Mouse (Mus musculus): Measurements from ENCODE around the gene Capzb. TPM values are rescaled to one million over a fixed set of nuclear protein-coding genes. Genes with fewer than 3 reads are reported as not detected.

Gene Capzb
- polyA plus RNA-seq, 1 experiment: 130 TPM

GRCm38 (mm10) chr4:139225944-139226343 lies 33.2 kb downstream of the Capzb start:
- 95% methylated on average over 4 of the region's 4 CpGs for WGBS
- no peaks in the 10 kb centered on the region for H3K27me3 ChIP-seq (ENCODE audit: control insufficient read depth, insufficient read depth, low read length)
- no peak for DNase-seq (ENCODE audit: low read depth in 1 of 2, low spot score in 2 of 2)
- no peak overlapping the region for H3K27ac ChIP-seq (ENCODE audit: insufficient read depth, low read length)
- H3K4me3 ChIP-seq (ENCODE audit: extremely low read depth, insufficient read depth, insufficient read length): no peak overlapping the region
- TF ChIP-seq CTCF (IDR thresholded peaks at IDR 0.05; ENCODE audit: extremely low read depth, insufficient read depth, insufficient read length, insufficient replicate concordance) (no peak), POLR2A (IDR thresholded peaks at IDR 0.05; ENCODE audit: low read depth, low read length) (no peak)
- peaks cover 8% of the 10 kb centered on the region; the same call in 1 of the 2 replicates for H3K36me3 ChIP-seq (ENCODE audit: control insufficient read depth, insufficient read depth, low read length)
- peaks cover 8% of the 10 kb centered on the region; the same call in 1 of the 2 replicates for H3K4me1 ChIP-seq (ENCODE audit: control insufficient read depth, insufficient read depth, insufficient read length)

- no peak overlapping the region for H3K27ac ChIP-seq (ENCODE audit: insufficient read depth, low read length)
- no peaks in the 10 kb centered on the region for H3K27me3 ChIP-seq (ENCODE audit: control insufficient read depth, insufficient read depth, low read length)
- no peak overlapping the region for H3K4me3 ChIP-seq (ENCODE audit: extremely low read depth, insufficient read depth, insufficient read length)
- H3K4me1 ChIP-seq (ENCODE audit: control insufficient read depth, insufficient read depth, insufficient read length): peaks cover 12% of the 10 kb centered on the region; the same call in 1 of the 2 replicates
- 92% methylated on average over 13 of the region's 13 CpGs for WGBS
- no peak for TF ChIP-seq CTCF (IDR thresholded peaks at IDR 0.05; ENCODE audit: extremely low read depth, insufficient read depth, insufficient read length, insufficient replicate concordance)
- TF ChIP-seq POLR2A (IDR thresholded peaks at IDR 0.05; ENCODE audit: low read depth, low read length): no peak
- DNase-seq (ENCODE audit: low read depth in 1 of 2, low spot score in 2 of 2): no peak
- peaks cover 8% of the 10 kb centered on the region; the same call in 1 of the 2 replicates for H3K36me3 ChIP-seq (ENCODE audit: control insufficient read depth, insufficient read depth, low read length)
These were observed 34.0 kb downstream of the Capzb start for GRCm38 (mm10) chr4:139226504-139227216.

GRCm38 (mm10) chr4:139227923-139228322 lies 35.2 kb downstream of the Capzb start:
- H3K4me1 ChIP-seq (ENCODE audit: control insufficient read depth, insufficient read depth, insufficient read length): peaks cover 12% of the 10 kb centered on the region; the same call in 1 of the 2 replicates
- H3K36me3 ChIP-seq (ENCODE audit: control insufficient read depth, insufficient read depth, low read length): peaks cover 8% of the 10 kb centered on the region; the same call in 1 of the 2 replicates
- no peak for DNase-seq (ENCODE audit: low read depth in 1 of 2, low spot score in 2 of 2)
- no peak overlapping the region for H3K27ac ChIP-seq (ENCODE audit: insufficient read depth, low read length)
- TF ChIP-seq POLR2A (IDR thresholded peaks at IDR 0.05; ENCODE audit: low read depth, low read length): no peak
- no peak for TF ChIP-seq CTCF (IDR thresholded peaks at IDR 0.05; ENCODE audit: extremely low read depth, insufficient read depth, insufficient read length, insufficient replicate concordance)
- WGBS: 77% methylated on average over 7 of the region's 7 CpGs
- H3K27me3 ChIP-seq (ENCODE audit: control insufficient read depth, insufficient read depth, low read length): no peaks in the 10 kb centered on the region
- no peak overlapping the region for H3K4me3 ChIP-seq (ENCODE audit: extremely low read depth, insufficient read depth, insufficient read length)

- Histone ChIP-seq H3K27ac (ENCODE audit: insufficient read depth, low read length) (no peak overlapping the region), H3K27me3 (ENCODE audit: control insufficient read depth, insufficient read depth, low read length) (no peaks in the 10 kb centered on the region), H3K4me1 (ENCODE audit: control insufficient read depth, insufficient read depth, insufficient read length) (peaks cover 12% of the 10 kb centered on the region; the same call in 1 of the 2 replicates), H3K4me3 (ENCODE audit: extremely low read depth, insufficient read depth, insufficient read length) (no peak overlapping the region), H3K36me3 (ENCODE audit: control insufficient read depth, insufficient read depth, low read length) (peaks cover 9% of the 10 kb centered on the region; the same call in 1 of the 2 replicates)
- WGBS: 87% methylated on average over 5 of the region's 5 CpGs
- DNase-seq (ENCODE audit: low read depth in 1 of 2, low spot score in 2 of 2): no peak
- TF ChIP-seq CTCF (IDR thresholded peaks at IDR 0.05; ENCODE audit: extremely low read depth, insufficient read depth, insufficient read length, insufficient replicate concordance): no peak
- TF ChIP-seq POLR2A (IDR thresholded peaks at IDR 0.05; ENCODE audit: low read depth, low read length): no peak
These were observed 36.6 kb downstream of the Capzb start for GRCm38 (mm10) chr4:139229271-139229670.

GRCm38 (mm10) chr4:139230376-139231120 lies 37.8 kb downstream of the Capzb start:
- peaks cover 9% of the 10 kb centered on the region; the same call in 1 of the 2 replicates for H3K36me3 ChIP-seq (ENCODE audit: control insufficient read depth, insufficient read depth, low read length)
- no peak overlapping the region for H3K4me3 ChIP-seq (ENCODE audit: extremely low read depth, insufficient read depth, insufficient read length)
- WGBS: 65% methylated on average over 11 of the region's 11 CpGs
- DNase-seq (ENCODE audit: low read depth in 1 of 2, low spot score in 2 of 2): peak in 1 of 2 experiments; percentile 26
- no peak for TF ChIP-seq POLR2A (IDR thresholded peaks at IDR 0.05; ENCODE audit: low read depth, low read length)
- no peak for TF ChIP-seq CTCF (IDR thresholded peaks at IDR 0.05; ENCODE audit: extremely low read depth, insufficient read depth, insufficient read length, insufficient replicate concordance)
- H3K4me1 ChIP-seq (ENCODE audit: control insufficient read depth, insufficient read depth, insufficient read length): peaks cover 10% of the 10 kb centered on the region; the same call in 1 of the 2 replicates
- H3K27ac ChIP-seq (ENCODE audit: insufficient read depth, low read length): no peak overlapping the region; the same call in 1 of the 2 replicates
- H3K27me3 ChIP-seq (ENCODE audit: control insufficient read depth, insufficient read depth, low read length): no peaks in the 10 kb centered on the region

- peak overlapping the region; percentile 6; the same call in 1 of the 2 replicates for H3K27ac ChIP-seq (ENCODE audit: insufficient read depth, low read length)
These were observed 38.5 kb downstream of the Capzb start for GRCm38 (mm10) chr4:139231163-139231562.

More at GRCm38 (mm10) chr4:139231163-139231562, 38.5 kb downstream of the Capzb start:
- H3K4me3 ChIP-seq (ENCODE audit: extremely low read depth, insufficient read depth, insufficient read length): no peak overlapping the region
- no peak for DNase-seq (ENCODE audit: low read depth in 1 of 2, low spot score in 2 of 2)
- H3K36me3 ChIP-seq (ENCODE audit: control insufficient read depth, insufficient read depth, low read length): peaks cover 5% of the 10 kb centered on the region; the same call in 1 of the 2 replicates
- WGBS: 76% methylated on average over 8 of the region's 8 CpGs
- no peak for TF ChIP-seq POLR2A (IDR thresholded peaks at IDR 0.05; ENCODE audit: low read depth, low read length)
- H3K4me1 ChIP-seq (ENCODE audit: control insufficient read depth, insufficient read depth, insufficient read length): peaks cover 10% of the 10 kb centered on the region; the same call in 1 of the 2 replicates
- no peaks in the 10 kb centered on the region for H3K27me3 ChIP-seq (ENCODE audit: control insufficient read depth, insufficient read depth, low read length)

Data from spleen, adult 2 months (tissue).